Mouse (Mus musculus) gastrocnemius, adult 2 months (tissue): ENCODE measurements at regions not wholly inside any gene's neighbourhood (a gene's known extent, or its start where the extent isn't known, plus 50 kb on each side); places are given as distances from the start of the nearest gene placed in this dataset.
A peak's percentile ranks its signal among the peaks of the same experiment; 100 is the strongest.

Source experiments
- DNase-seq: peaks from one replicate; pipeline ENCODE4 v3.0.0; 2022
- H3K27ac ChIP-seq: fragments of 200-600 bp; 2 replicates; pipeline ENCODE4 v1.8.1; 2022; ENCODE audit warnings: mild to moderate bottlenecking
- H3K4me3 ChIP-seq: fragments of 200-600 bp; 2 replicates; pipeline ENCODE4 v1.8.1; 2022; ENCODE audit warnings: mild to moderate bottlenecking, moderate library complexity
- CTCF ChIP-seq: fragments of 200-600 bp; IDR thresholded peaks from 2 replicates; pipeline ENCODE4 v1.8.1; 2022; ENCODE audit warnings: antibody characterized with exemption, mild to moderate bottlenecking, moderate library complexity
- intact Hi-C: fragments of 180-260 bp; cut with DNase I; formaldehyde crosslinking; loops from one replicate; pipeline ENCODE4 v1.15.1; 2025

- TF ChIP-seq CTCF, result no peak
- peak; percentile 91 for DNase-seq
- Histone ChIP-seq H3K4me3 (no peak overlapping the region), H3K27ac (peak overlapping the region; percentile 91)
- intact Hi-C loops, result loop anchor here (1.0 kb wide), 1 partner anchor 85 kb away; no protein-coding TSS in a partner anchor
Observed at GRCm38 (mm10) chr17:31788316-31788715, 67.3 kb downstream of the Sik1 start.

- Histone ChIP-seq H3K27ac (peak overlapping the region; percentile 91), H3K4me3 (no peak overlapping the region)
- intact Hi-C loops, result no loop called here
- no peak for TF ChIP-seq CTCF
- no peak for DNase-seq
Observed at GRCm38 (mm10) chr17:31789068-31789583, 66.5 kb downstream of the Sik1 start.

DNA sequence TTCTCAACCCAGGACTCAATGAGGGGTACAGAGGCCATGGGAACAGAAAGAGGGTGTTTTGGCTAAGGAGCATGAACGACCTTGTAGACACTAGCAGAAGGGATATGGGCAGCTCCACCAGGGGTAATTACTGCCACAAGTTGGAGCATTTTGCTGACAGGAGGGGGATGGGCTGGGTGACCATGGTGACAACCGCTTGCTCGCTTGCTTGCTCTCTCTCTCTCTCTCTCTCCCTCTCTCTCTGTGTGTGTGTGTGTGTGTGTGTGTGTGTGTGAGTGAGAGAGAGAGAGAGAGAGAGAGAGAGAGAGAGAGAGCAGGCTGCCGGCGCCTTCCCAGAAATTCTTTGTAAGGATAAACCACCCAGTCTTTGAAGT is 65.7 kb downstream of the Sik1 start:
- intact Hi-C loops, result loop anchor here (5.0 kb wide), 1 partner anchor 62 kb away; no protein-coding TSS in a partner anchor
- peak; percentile 37 for DNase-seq
- TF ChIP-seq CTCF, result no peak
- Histone ChIP-seq H3K4me3 (no peak overlapping the region), H3K27ac (peak overlapping the region; percentile 91)

- intact Hi-C loops, result loop anchor here (5.0 kb wide), 1 partner anchor 62 kb away; no protein-coding TSS in a partner anchor
- Histone ChIP-seq H3K4me3 (0 out of 2 replicates have a peak overlapping the region, but pooled peaks have one; percentile 2), H3K27ac (peak overlapping the region; percentile 91)
- peak; percentile 91 for DNase-seq
- TF ChIP-seq CTCF, result no peak
Observed at GRCm38 (mm10) chr17:31790280-31791063, 65.1 kb downstream of the Sik1 start.

DNA sequence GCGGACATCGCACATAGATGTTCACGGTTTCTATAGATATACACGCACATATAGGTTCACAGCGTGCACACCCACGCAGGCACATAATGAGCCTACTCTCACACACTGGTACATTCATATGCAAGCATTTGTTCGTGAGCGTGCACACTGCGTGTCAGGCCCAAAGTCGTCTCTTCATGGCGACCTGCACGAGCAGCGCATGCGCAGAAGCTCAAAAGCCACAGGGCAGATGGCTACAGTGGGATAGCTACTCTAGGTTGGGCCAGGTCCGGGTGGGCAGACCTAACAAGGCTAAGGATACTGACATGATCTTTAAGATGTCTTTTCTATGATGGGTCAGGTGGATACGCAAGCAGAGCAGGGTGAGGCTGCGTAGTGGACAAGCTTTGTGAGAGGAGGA is 63.9 kb downstream of the Sik1 start:
- H3K27ac ChIP-seq, result peak overlapping the region; percentile 91; the same call in 1 of the 2 replicates
- intact Hi-C loops, result loop anchor here (5.0 kb wide), 1 partner anchor 61 kb away; no protein-coding TSS in a partner anchor
- no peak for DNase-seq

GRCm38 (mm10) chr17:31793040-31793439 is 62.6 kb downstream of the Sik1 start:
- Histone ChIP-seq H3K27ac (peak overlapping the region; percentile 63), H3K4me3 (no peak overlapping the region)
- no peak for TF ChIP-seq CTCF
- DNase-seq, result no peak
- intact Hi-C loops, result loop anchor here (5.0 kb wide), 1 partner anchor 59 kb away; no protein-coding TSS in a partner anchor

More for the DNA sequence above, 63.9 kb downstream of the Sik1 start:
- H3K4me3 ChIP-seq, result no peak overlapping the region
- TF ChIP-seq CTCF, result no peak

DNA sequence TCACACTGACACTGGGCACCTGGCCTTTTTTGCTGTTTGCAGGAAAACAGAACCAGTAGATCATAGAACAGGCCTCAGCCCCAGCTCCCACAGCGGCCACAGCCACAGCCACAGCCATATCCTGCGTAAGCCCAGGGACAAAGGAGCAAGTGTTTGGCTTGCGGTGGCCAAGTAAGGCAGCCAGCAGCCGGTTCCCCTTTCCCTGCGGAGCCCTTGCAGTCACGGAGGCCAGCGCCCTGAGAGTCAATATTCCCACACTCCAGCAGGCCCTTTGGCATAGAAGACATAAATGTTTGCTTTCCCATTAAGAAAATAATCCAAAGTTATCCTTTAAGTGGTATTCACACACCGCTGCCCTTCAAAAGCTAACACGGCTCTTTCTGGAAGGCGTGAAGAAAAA is 62.1 kb downstream of the Sik1 start:
- H3K4me3 ChIP-seq, result no peak overlapping the region
- intact Hi-C loops, result loop anchor here (5.0 kb wide), 1 partner anchor 59 kb away; no protein-coding TSS in a partner anchor
- TF ChIP-seq CTCF, result no peak
- DNase-seq, result peak; percentile 61
- peak overlapping the region; percentile 63 for H3K27ac ChIP-seq

DNA sequence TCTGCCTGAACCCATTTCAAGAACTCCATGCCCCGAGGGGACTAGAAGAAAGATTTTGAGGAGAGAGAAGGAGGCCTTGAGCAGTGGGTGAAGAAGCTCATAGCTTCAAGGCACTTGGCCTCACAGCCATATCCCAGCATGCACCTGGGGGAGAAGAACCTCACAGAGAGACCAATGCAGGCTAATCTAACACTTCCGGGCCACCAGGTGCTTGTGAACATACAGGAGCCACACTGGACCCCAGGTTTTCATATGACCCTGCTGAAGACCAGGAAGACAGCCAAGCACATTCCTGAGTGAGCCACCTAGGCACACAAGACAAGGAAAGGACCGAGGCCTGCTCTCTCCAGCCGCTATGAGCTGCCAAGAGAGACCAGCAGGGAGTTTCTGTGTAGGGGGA is 61.6 kb downstream of the Sik1 start:
- no peak for DNase-seq
- no peak for TF ChIP-seq CTCF
- H3K4me3 ChIP-seq, result no peak overlapping the region
- peak overlapping the region; percentile 63 for H3K27ac ChIP-seq
- intact Hi-C loops, result loop anchor here (5.0 kb wide), 1 partner anchor 58 kb away; no protein-coding TSS in a partner anchor
